Mouse (Mus musculus) CD8-positive naive resting alpha-beta T cell, adult 57 days (primary cell): ENCODE data around the gene Gm49359. TPM values are rescaled to one million over a fixed set of nuclear protein-coding genes. Genes with fewer than 3 reads are reported as not detected.

Experiments
- total RNA-seq: library from RNA; stranded (reverse); gene quantifications from one replicate; pipeline ENCODE4 v1.2.4, GENCODE M21; 2023

The Gm49359 gene
- total RNA-seq = 13.1 TPM

DNA sequence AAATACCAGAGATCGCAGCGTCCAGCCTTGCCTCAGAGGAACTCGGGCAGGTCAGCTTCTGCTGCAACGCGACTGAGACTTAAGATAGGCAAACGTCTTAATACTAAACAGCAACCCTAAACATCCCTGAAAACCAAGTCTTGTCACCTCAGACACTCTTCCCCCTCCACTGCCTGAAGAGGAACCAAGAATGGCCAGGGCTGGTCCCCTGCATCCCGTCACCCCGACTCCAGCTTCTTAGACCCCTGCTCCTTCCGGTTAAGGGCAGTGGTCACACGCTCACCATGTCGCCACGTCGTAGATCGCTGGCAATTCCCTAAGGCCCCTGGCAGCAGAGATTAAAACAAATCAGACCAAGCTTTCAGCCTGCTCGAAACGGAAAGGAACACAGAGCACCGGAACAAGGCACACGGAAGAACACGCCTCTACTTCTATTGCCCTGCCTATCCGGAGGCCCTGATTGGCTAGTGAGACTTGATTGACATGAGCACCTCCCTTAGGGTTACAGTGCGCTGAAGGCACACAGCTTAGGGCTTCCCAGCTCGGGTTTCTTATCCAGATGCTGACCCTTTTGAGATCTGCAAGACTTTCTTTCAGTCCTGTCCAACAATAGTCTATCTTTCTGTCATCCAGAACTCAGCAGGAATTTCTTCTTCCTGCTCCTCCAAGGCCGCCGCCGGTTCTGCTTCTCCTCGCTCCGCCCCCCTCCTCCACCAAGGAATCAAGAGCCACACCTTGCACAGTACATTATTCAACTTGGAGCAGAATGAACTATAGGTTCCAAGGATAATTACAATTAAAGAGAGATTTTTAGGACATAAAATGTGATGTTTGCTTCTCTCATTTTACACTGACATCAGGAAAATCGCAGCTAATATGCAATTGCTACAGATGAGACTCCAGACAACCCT is at the start of gene Gm49359:
Gm49359 (minus strand) TSS at position 409 of the 911 bp plus-strand sequence.

Other genes with a start within 250 kb of the Gm49359 start
- gene Gm3604, start 83.7 kb downstream of the Gm49359 start, total RNA-seq = 0.61 TPM
- not detected for gene Zfp935, start 91.7 kb upstream of the Gm49359 start, total RNA-seq
- 13.9 TPM for gene Zfp934, start 104.4 kb upstream of the Gm49359 start, total RNA-seq
- 2.8 TPM for gene 6720489N17Rik, start 157.3 kb upstream of the Gm49359 start, total RNA-seq